Mouse (Mus musculus): ENCODE results near the gene Foxp3. TPM values are rescaled to one million over a fixed set of nuclear protein-coding genes. Genes with fewer than 3 reads are reported as not detected.

Foxp3 gene
- polyA plus RNA-seq (2017; shearing (Covaris generic)), result 10 to 100 TPM; 48.7 to 55.3 TPM

- ATAC-seq, result no peak
Observed at GRCm38 (mm10) chrX:7573176-7574086, at the start of gene Foxp3. Gene Foxp3 (plus strand): TSS chrX:7573644.

GRCm38 (mm10) chrX:7524961-7525360, 48.5 kb upstream of the Foxp3 start:
- no peak for ATAC-seq

- ATAC-seq, result no peak
Observed at GRCm38 (mm10) chrX:7553474-7553873, 20.0 kb upstream of the Foxp3 start.

- ATAC-seq, result no peak
Observed at GRCm38 (mm10) chrX:7563076-7563475, 10.4 kb upstream of the Foxp3 start.

GRCm38 (mm10) chrX:7566352-7566751, 7.1 kb upstream of the Foxp3 start:
- ATAC-seq, result peak; percentile 64

GRCm38 (mm10) chrX:7567491-7567890, 6.0 kb upstream of the Foxp3 start:
- ATAC-seq, result peak; percentile 23

- ATAC-seq, result peak; percentile 6
Observed at GRCm38 (mm10) chrX:7570481-7571175, 2.8 kb upstream of the Foxp3 start.

DNA sequence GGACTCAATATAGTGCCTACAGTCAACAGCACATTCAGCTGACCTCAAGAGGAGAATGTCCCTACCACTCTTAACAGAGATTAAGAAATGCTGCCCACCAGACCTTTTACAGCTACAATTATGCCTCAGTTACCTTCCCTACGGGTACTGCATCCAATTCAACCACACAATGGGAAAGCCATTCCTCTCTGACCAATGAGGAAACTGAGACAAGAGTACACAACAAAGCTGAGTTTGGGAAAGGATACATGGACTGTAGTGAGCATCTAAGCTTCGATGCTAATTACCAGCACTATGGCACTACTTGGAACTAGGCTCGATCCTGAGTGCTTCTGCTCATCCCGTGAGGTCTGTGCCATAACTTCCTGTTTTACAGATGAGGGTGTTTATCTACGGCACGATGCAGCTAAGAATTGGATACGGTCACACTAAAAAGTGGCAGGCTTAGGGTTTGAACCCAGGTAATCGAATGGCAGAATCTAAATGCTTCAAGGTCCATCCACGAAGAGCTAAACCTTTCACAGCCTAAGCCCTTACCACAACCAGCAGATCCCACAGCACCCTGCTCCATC, 1.8 kb upstream of the Foxp3 start:
- no peak for ATAC-seq

GRCm38 (mm10) chrX:7572466-7572865, 978 bp upstream of the Foxp3 start:
- peak; percentile 19 for ATAC-seq

GRCm38 (mm10) chrX:7574087-7574884, 842 bp downstream of the Foxp3 start, which contains the start of gene Ppp1r3f:
Gene Ppp1r3f (minus strand): TSS chrX:7574283.
- ATAC-seq, result peak; percentile 70

DNA sequence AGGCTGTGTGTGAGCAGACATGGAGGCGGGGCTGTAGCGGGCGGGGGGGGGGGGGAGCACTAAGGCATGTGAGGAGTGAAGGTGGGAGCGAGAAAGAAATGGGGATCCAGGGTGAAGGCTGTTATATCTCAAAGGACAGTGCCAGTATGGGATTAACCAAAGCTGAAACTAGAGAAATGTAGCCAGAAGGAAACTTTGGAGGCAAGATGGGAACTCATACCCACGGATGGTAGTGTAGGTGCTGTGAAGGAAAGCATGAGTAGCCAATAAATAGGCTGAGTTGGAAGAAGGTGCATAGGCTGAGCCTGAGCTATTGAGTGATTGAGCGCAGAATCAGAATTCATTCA, 1.4 kb downstream of the Foxp3 start:
- ATAC-seq, result no peak

DNA sequence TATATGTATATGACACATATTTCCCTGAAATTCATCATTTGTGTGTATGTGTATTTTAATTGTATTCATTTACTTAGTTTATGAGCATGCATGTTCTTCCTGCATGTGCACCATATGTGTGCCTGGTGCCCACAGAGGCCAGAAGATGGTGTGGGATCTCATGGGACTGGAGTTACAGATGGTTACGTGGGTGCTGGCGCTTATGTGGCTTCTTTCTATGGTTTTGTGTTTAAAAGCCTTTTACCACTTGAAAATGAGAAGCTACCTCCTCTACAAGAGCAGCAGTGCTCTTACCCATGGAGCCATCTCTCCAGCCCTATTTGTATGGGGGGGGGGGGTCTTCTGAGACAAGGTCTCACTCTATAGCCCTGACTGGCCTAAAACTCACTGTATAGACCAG, 7.7 kb downstream of the Foxp3 start:
- no peak for ATAC-seq

- peak; percentile 72 for ATAC-seq
Observed at GRCm38 (mm10) chrX:7583881-7584280, 10.4 kb downstream of the Foxp3 start.

- ATAC-seq, result peak; percentile 14
Observed at GRCm38 (mm10) chrX:7586356-7586755, 12.9 kb downstream of the Foxp3 start.

DNA sequence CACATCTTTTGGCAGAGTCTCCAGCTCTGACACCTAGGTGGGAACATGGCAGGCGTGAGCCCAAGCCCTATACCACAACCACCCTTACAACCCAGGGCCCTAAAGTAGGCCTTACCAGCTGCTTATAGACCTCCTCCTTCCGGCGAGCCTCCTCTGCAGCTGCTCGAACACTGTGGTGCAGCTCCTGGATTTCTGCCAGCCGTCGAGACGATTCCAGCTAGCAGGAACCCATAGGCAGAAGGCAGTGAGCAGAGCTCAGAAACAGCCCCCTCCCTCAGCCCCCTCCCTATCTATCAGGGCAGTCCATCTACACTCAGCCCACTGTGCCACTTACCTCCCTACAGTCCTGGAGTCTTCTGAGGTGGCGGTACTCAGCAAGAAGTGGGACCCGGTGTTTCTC, 21.9 kb downstream of the Foxp3 start:
- ATAC-seq, result no peak

DNA sequence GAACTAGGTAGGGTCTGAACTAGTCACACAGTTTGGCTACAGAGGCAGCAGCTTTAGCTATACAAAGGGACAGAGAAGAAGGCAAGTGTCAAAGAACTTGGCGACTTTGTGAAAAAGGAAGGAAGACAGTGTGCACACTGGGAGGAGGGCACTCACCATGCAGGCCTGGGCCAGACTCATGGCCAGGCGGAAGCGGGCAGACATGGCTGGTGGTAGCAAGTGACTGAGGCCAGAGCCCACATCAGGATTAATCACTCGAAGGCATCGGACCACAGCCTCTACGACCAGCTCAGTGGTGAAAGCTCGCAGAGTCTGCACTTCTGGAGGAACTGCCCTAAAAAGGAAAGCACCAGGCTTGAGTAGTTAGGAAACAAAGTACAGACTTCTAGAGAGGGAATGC, 30.6 kb downstream of the Foxp3 start:
- ATAC-seq, result no peak

DNA sequence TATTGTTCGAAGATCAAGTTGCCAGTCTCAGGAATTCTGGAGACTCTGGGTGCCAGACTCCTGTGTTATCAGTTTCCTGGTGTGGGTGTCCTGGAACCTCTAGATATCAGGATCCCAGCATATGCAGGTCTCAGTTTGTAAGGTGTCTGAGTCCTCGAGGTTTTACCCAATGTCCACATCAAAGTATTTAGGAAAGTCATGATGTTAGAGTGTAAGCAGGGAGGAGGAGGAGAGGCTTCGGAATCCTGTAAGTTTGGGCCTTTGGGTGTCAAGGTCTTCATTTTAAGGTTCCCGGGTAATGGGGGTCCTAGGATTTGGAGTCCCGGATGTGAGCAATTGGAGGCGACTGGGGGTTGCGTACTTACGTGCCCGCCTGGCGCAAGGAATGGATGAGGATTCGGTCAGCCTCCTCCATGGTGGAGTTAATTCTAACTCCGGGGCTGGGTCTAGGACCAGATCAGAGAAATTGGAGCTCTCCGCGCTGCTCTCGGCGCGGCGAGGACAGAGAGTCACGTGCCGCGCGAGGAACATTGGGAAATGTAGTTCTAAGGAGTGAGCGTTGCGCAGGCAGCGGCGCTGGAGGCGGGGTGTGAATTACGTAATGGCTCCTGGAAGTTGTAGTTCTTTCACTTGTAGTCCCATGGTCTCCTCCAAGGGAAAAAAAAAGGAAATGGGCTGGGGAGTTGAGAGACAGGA, 31.6 kb downstream of the Foxp3 start, which contains the start of gene Ccdc22:
Gene Ccdc22 (minus strand): TSS at position 639 of the 696 bp plus-strand sequence.
- ATAC-seq, result peak; percentile 95

DNA sequence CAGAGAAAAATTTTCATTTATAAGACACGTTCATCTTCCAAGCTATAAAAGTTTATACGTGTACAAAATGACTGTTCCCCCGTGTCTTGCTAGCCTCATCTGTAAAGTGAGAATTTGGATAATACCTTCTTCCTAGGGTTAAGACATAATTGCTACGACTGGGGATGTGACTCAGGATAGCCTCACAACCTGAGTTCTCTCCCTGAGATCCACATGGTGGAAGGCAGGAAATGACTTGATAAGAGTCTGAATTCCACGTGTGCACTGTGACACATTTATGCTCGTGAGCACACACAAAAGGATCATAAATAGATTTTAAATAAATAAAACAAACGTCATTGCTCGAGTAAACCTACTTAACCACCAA, 32.1 kb downstream of the Foxp3 start:
- ATAC-seq, result peak; percentile 46

DNA sequence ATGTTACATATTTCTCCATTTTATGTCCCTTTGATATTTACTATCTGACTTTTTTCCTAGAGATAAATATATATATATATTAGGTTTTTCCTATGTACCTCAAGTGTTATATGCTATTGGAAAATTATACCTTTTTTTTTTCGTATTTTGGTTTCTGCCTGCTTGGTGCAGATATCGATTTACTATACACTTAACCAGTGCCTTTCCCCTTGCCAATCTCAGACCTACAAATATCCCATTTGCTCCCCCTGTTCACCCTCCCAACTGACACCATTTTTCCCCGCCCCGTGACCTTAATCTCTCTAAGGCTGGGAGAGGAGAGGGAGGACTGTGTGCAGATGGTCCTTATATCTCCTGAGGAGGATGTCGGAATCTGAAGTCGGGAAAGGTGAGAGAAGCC, 33.3 kb downstream of the Foxp3 start, which contains the start of gene Cacna1f:
Gene Cacna1f (plus strand): TSS at position 301 of the 400 bp plus-strand sequence.
- no peak for ATAC-seq

DNA sequence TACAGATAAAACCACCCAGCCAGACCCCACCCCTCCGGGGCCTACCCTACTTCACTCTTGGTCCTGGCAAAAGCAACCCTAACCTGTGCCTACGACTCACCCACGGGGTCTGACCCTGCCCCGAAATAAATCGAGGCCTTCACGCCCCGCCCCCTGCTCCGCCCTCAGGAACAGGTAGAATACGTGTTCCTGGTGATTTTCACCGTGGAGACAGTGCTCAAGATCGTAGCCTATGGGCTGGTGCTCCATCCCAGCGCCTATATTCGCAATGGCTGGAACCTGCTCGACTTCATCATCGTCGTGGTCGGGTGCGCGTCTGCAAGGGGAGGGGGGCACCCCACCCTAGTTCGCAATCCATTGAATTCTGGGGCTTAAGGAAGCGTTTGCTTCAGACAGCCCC, 36.6 kb downstream of the Foxp3 start:
- no peak for ATAC-seq

DNA sequence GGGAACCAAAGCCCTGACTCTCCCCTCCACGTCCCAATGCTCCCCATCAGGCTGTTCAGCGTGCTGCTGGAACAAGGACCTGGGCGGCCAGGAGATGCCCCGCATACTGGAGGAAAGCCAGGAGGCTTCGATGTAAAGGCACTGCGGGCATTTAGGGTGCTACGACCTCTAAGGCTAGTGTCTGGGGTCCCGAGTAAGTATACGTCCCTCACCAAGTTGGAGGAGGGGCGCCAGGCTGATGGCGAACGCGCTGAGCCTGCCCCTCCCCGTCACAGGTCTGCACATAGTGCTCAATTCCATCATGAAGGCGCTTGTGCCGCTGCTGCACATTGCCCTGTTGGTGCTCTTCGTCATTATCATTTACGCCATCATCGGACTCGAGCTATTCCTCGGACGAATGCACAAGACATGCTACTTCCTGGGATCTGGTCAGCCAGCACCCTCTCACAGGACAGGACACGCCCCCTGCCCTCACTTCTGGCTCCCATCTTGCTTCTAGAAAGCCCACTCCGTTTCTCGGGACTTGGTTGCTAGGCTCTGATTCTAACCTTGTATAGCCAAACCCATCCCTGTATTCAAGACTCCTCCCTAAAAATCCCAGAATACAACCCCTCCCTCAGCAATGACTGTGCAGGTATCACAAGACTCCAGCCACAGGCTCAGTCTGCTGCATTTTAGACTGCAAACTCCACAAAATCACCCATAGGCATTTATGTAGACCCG, 37.3 kb downstream of the Foxp3 start:
- ATAC-seq, result no peak
